Mouse (Mus musculus): ENCODE measurements at regions not wholly inside any gene's neighbourhood (a gene's known extent, or its start where the extent isn't known, plus 50 kb on each side); places are given as distances from the start of the nearest gene placed in this dataset.

DNA sequence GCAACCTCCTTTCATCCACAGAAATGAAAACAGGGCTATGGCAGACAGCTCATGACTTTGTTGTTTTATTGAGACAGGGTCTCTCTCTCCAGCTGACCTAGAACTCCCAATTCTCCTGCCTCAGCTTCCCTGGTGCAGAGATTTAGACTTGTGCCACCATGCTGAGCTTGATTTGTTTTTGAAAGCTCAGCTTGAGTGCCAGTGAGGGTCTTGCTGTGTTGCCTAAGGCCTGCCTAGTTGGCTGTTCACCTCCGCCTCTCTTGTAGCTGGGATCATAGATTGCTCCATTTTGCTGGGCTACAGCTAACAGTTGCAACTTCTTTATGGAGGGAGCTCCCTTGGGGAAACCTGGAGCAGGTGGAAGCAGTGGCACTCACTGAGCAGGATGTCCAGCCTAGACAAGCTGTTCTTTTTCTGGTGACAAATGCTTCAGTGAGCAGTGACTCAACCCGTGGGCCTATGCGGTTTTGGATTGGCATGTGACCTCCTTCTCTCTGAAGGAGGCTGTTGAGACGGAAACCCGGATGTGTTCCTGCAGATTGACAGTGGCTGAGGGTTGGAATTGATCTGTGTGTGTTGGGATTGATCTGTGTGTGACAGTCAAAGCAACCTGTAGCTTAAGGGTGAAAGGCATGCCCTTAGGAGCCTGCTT lies 63.8 kb upstream of the Akt3 start:
- TF ChIP-seq CTCF (IDR thresholded peaks at IDR 0.05 in 2 of 3, conservative IDR thresholded peaks at IDR 0.05 in 1 of 3; ENCODE audit: control insufficient read depth in 1 of 3, insufficient read depth in 1 of 3, low read depth in 2 of 3, low read length in 3 of 3, poor library complexity in 1 of 3, severe bottlenecking in 1 of 3) (no peak), ZKSCAN1 (IDR thresholded peaks at IDR 0.05; ENCODE audit: low read depth, low read length) (no peak), EP300 (IDR thresholded peaks at IDR 0.05; ENCODE audit: low read depth in 1 of 2, low read length in 2 of 2) (no peak), GABPA (IDR thresholded peaks at IDR 0.05; ENCODE audit: low read depth, low read length) (no peak), POLR2AphosphoS2 (IDR thresholded peaks at IDR 0.05; ENCODE audit: low read length) (no peak), POLR2A (IDR thresholded peaks at IDR 0.05; ENCODE audit: control insufficient read depth in 1 of 2, insufficient read depth in 1 of 2, low read depth in 1 of 2, low read length in 2 of 2, poor library complexity in 1 of 2) (no peak), TCF12 (IDR thresholded peaks at IDR 0.05; ENCODE audit: low read depth, low read length) (no peak), USF1 (IDR thresholded peaks at IDR 0.05; ENCODE audit: low read depth, low read length) (no peak)

Data from MEL (cell line).